Mouse (Mus musculus): ENCODE measurements around the gene Nmur1. TPM values are rescaled to one million over a fixed set of nuclear protein-coding genes. Genes with fewer than 3 reads are reported as not detected.
A peak's percentile ranks its signal among the peaks of the same experiment; 100 is the strongest.

Gene Nmur1
- total RNA-seq, 2 experiments from 2014 or later, result not detected

GRCm38 (mm10) chr1:86421007-86421406, 5.0 kb downstream of the Nmur1 start:
- ATAC-seq (replicated peaks; ENCODE audit: low FRiP score, low TSS enrichment, poor library complexity, severe bottlenecking), result no peak

- no peak for ATAC-seq (replicated peaks; ENCODE audit: low FRiP score, low TSS enrichment, poor library complexity, severe bottlenecking)
Measured at GRCm38 (mm10) chr1:86416321-86416720, 9.7 kb downstream of the Nmur1 start.

GRCm38 (mm10) chr1:86415612-86416184, 10.3 kb downstream of the Nmur1 start:
- peak; percentile 66 for ATAC-seq (replicated peaks; ENCODE audit: low FRiP score, low TSS enrichment, poor library complexity, severe bottlenecking)

GRCm38 (mm10) chr1:86415144-86415543, 10.9 kb downstream of the Nmur1 start:
- ATAC-seq (replicated peaks; ENCODE audit: low FRiP score, low TSS enrichment, poor library complexity, severe bottlenecking), result peak; percentile 52; the same call in 1 of the 2 replicates

GRCm38 (mm10) chr1:86414715-86415114, 11.3 kb downstream of the Nmur1 start:
- 0 out of 2 replicates have a peak, but pooled peaks have one; percentile 16 for ATAC-seq (replicated peaks; ENCODE audit: low FRiP score, low TSS enrichment, poor library complexity, severe bottlenecking)

GRCm38 (mm10) chr1:86409476-86409875, 16.6 kb downstream of the Nmur1 start:
- no peak for ATAC-seq (replicated peaks; ENCODE audit: low FRiP score, low TSS enrichment, poor library complexity, severe bottlenecking)

GRCm38 (mm10) chr1:86408515-86408914, 17.5 kb downstream of the Nmur1 start:
- no peak for ATAC-seq (replicated peaks; ENCODE audit: low FRiP score, low TSS enrichment, poor library complexity, severe bottlenecking)

- ATAC-seq (replicated peaks; ENCODE audit: low FRiP score, low TSS enrichment, poor library complexity, severe bottlenecking), result no peak
Measured at GRCm38 (mm10) chr1:86406914-86407313, 19.1 kb downstream of the Nmur1 start.

- ATAC-seq (replicated peaks; ENCODE audit: low FRiP score, low TSS enrichment, poor library complexity, severe bottlenecking), result no peak
Measured at GRCm38 (mm10) chr1:86406313-86406712, 19.7 kb downstream of the Nmur1 start.

- ATAC-seq (replicated peaks; ENCODE audit: low FRiP score, low TSS enrichment, poor library complexity, severe bottlenecking), result no peak
Measured at GRCm38 (mm10) chr1:86404834-86405233, 21.2 kb downstream of the Nmur1 start.

- no peak for ATAC-seq (replicated peaks; ENCODE audit: low FRiP score, low TSS enrichment, poor library complexity, severe bottlenecking)
Measured at GRCm38 (mm10) chr1:86400096-86400754, 25.8 kb downstream of the Nmur1 start.

GRCm38 (mm10) chr1:86399322-86399721, 26.7 kb downstream of the Nmur1 start:
- no peak for ATAC-seq (replicated peaks; ENCODE audit: low FRiP score, low TSS enrichment, poor library complexity, severe bottlenecking)

GRCm38 (mm10) chr1:86398222-86398621, 27.8 kb downstream of the Nmur1 start:
- no peak for ATAC-seq (replicated peaks; ENCODE audit: low FRiP score, low TSS enrichment, poor library complexity, severe bottlenecking)

GRCm38 (mm10) chr1:86397621-86398020, 28.4 kb downstream of the Nmur1 start:
- no peak for ATAC-seq (replicated peaks; ENCODE audit: low FRiP score, low TSS enrichment, poor library complexity, severe bottlenecking)

- ATAC-seq (replicated peaks; ENCODE audit: low FRiP score, low TSS enrichment, poor library complexity, severe bottlenecking), result no peak
Measured at GRCm38 (mm10) chr1:86395897-86396296, 30.1 kb downstream of the Nmur1 start.

GRCm38 (mm10) chr1:86394246-86394645, 31.8 kb downstream of the Nmur1 start:
- no peak for ATAC-seq (replicated peaks; ENCODE audit: low FRiP score, low TSS enrichment, poor library complexity, severe bottlenecking)

- ATAC-seq (replicated peaks; ENCODE audit: low FRiP score, low TSS enrichment, poor library complexity, severe bottlenecking), result no peak
Measured at GRCm38 (mm10) chr1:86393219-86393618, 32.8 kb downstream of the Nmur1 start.

- ATAC-seq (replicated peaks; ENCODE audit: low FRiP score, low TSS enrichment, poor library complexity, severe bottlenecking), result no peak
Measured at GRCm38 (mm10) chr1:86391425-86391824, 34.6 kb downstream of the Nmur1 start.

- peak; percentile 76 for ATAC-seq (replicated peaks; ENCODE audit: low FRiP score, low TSS enrichment, poor library complexity, severe bottlenecking)
Measured at GRCm38 (mm10) chr1:86389230-86389629, 36.8 kb downstream of the Nmur1 start.

GRCm38 (mm10) chr1:86381027-86381426, 45.0 kb downstream of the Nmur1 start:
- peak; percentile 81 for ATAC-seq (replicated peaks; ENCODE audit: low FRiP score, low TSS enrichment, poor library complexity, severe bottlenecking)

GRCm38 (mm10) chr1:86379161-86379569, 46.9 kb downstream of the Nmur1 start:
- ATAC-seq (replicated peaks; ENCODE audit: low FRiP score, low TSS enrichment, poor library complexity, severe bottlenecking), result peak; percentile 32; the same call in 1 of the 2 replicates
